Mouse (Mus musculus) forebrain, embryonic 14.5 days (tissue): ENCODE results near the gene Gm29609. TPM values are rescaled to one million over a fixed set of nuclear protein-coding genes. Genes with fewer than 3 reads are reported as not detected.

Source experiments
- ATAC-seq: fragments of 200-750 bp; cut with Nextera tagmentation; 2 replicates; pipeline ENCODE4 v1.8.0; 2017; ENCODE audit warnings: mild to moderate bottlenecking, moderate library complexity
- DNase-seq: peaks from one replicate; pipeline ENCODE4 v3.0.0-alpha.2; 2015; ENCODE audit warnings: low spot score
- H3K27ac ChIP-seq: fragments of 300-500 bp; sonication (generic); 2 replicates; pipeline ENCODE4 v1.5.1; 2014; ENCODE audit warnings: low read depth, mild to moderate bottlenecking, control low read depth, low read length, moderate library complexity
- H3K27me3 ChIP-seq: fragments of 300-500 bp; sonication (generic); replicated peaks from 2 replicates; pipeline ENCODE4 v1.6.1; 2014; ENCODE audit warnings: low read length, control low read depth, mixed read lengths; ENCODE audit not compliant: control insufficient read depth, insufficient read depth
- H3K36me3 ChIP-seq: fragments of 300-500 bp; sonication (generic); 2 replicates; pipeline ENCODE4 v1.6.1; 2014; ENCODE audit warnings: low read length, control low read depth; ENCODE audit not compliant: control insufficient read depth, insufficient read depth
- H3K4me1 ChIP-seq: fragments of 300-500 bp; sonication (generic); 2 replicates; pipeline ENCODE4 v1.6.1; 2014; ENCODE audit warnings: antibody characterized with exemption, low read length, control low read depth; ENCODE audit not compliant: control insufficient read depth, insufficient read depth
- H3K4me2 ChIP-seq: fragments of 300-500 bp; sonication (generic); 2 replicates; pipeline ENCODE4 v1.6.1; 2014; ENCODE audit warnings: mild to moderate bottlenecking, control low read depth, low read length
- H3K4me3 ChIP-seq: fragments of 300-500 bp; sonication (generic); 2 replicates; pipeline ENCODE4 v1.5.1; 2014; ENCODE audit warnings: low read depth, low read length, control low read depth
- H3K9ac ChIP-seq: fragments of 300-500 bp; sonication (generic); 2 replicates; pipeline ENCODE4 v1.6.1; 2014; ENCODE audit warnings: mild to moderate bottlenecking, low read length, control low read depth, moderate library complexity
- H3K9me3 ChIP-seq: fragments of 300-500 bp; sonication (generic); replicated peaks from 2 replicates; pipeline ENCODE4 v1.6.1; 2016; ENCODE audit warnings: low read length, control low read depth, mixed read lengths; ENCODE audit not compliant: control insufficient read depth
- WGBS: fragments of 180-500 bp; shearing (Covaris S2); extraction: QIAGEN DNeasy Blood & Tissue Kit; methylation state at CpG from one replicate; pipeline ENCODE4 v1.1.7; 2014; 5-methylcytosine and 5-hydroxymethylcytosine counted together
- polyA plus RNA-seq: library from polyadenylated mRNA; unstranded; fragments of >200 nt; fragmentation: Nextera tagmentation; extraction: Ambion mirVana; gene quantifications from 2 replicates; pipeline ENCODE4 v1.2.1, GENCODE M21; 2014

Gene Gm29609
- polyA plus RNA-seq, 1 experiment from 2014 or later: 2.0 TPM

GRCm38 (mm10) chr5:31199893-31200292 lies 20.2 kb upstream of the Gm29609 start:
- ATAC-seq (no peak), DNase-seq (no peak)
- no peak overlapping the region for H3K27ac ChIP-seq
- 0 out of 2 replicates have a peak, but pooled peaks cover 3% of the 10 kb centered on the region for H3K9me3 ChIP-seq
- H3K9ac ChIP-seq: no peak overlapping the region
- no peak overlapping the region for H3K4me2 ChIP-seq
- H3K27me3 ChIP-seq: no peaks in the 10 kb centered on the region
- H3K4me3 ChIP-seq: no peak overlapping the region
- peaks cover 83% of the 10 kb centered on the region for H3K36me3 ChIP-seq
- WGBS: 85% methylated on average over 9 of the region's 9 CpGs
- peaks cover 15% of the 10 kb centered on the region for H3K4me1 ChIP-seq

GRCm38 (mm10) chr5:31199321-31199892 lies 19.7 kb upstream of the Gm29609 start:
- Histone ChIP-seq H3K27ac (no peak overlapping the region), H3K4me3 (no peak overlapping the region), H3K9ac (no peak overlapping the region), H3K4me2 (no peak overlapping the region), H3K9me3 (0 out of 2 replicates have a peak, but pooled peaks cover 3% of the 10 kb centered on the region), H3K4me1 (peaks cover 15% of the 10 kb centered on the region), H3K27me3 (no peaks in the 10 kb centered on the region), H3K36me3 (peaks cover 83% of the 10 kb centered on the region)
- no peak for ATAC-seq
- WGBS: 95% methylated on average over 19 of the region's 19 CpGs
- no peak for DNase-seq

GRCm38 (mm10) chr5:31198616-31199320 lies 19.1 kb upstream of the Gm29609 start:
- DNase-seq: no peak
- Histone ChIP-seq H3K9ac (no peak overlapping the region), H3K36me3 (peaks cover 77% of the 10 kb centered on the region), H3K9me3 (0 out of 2 replicates have a peak, but pooled peaks cover 3% of the 10 kb centered on the region), H3K27ac (no peak overlapping the region), H3K4me3 (no peak overlapping the region), H3K27me3 (no peaks in the 10 kb centered on the region), H3K4me2 (no peak overlapping the region), H3K4me1 (peaks cover 19% of the 10 kb centered on the region)
- no peak for ATAC-seq
- WGBS: 75% methylated on average over 5 of the region's 5 CpGs

DNA sequence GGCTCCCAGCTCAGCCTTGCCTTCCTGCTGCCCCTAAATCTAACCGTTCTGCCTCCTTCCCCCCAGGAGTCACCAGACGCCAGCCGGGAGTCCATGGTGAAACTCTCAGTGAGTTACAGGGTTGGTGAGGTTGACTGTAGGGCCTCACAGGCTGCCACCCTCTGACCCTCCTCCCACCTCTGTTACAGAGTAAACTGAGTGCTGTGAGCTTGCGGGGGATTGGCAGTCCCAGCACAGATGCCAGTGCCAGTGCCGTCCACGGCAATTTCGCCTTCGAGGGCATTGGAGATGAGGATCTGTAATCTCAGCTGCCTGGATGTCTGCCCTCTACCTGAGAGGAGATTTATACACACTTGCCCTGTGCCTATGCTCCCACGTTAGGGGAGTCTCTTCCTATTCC lies 18.5 kb upstream of the Gm29609 start:
- Histone ChIP-seq H3K27me3 (no peaks in the 10 kb centered on the region), H3K4me3 (no peak overlapping the region), H3K4me1 (peaks cover 19% of the 10 kb centered on the region), H3K9ac (no peak overlapping the region), H3K27ac (no peak overlapping the region), H3K4me2 (no peak overlapping the region), H3K9me3 (0 out of 2 replicates have a peak, but pooled peaks cover 3% of the 10 kb centered on the region), H3K36me3 (peaks cover 71% of the 10 kb centered on the region)
- no peak for ATAC-seq
- DNase-seq: no peak
- 81% methylated on average over 9 of the region's 9 CpGs for WGBS

DNA sequence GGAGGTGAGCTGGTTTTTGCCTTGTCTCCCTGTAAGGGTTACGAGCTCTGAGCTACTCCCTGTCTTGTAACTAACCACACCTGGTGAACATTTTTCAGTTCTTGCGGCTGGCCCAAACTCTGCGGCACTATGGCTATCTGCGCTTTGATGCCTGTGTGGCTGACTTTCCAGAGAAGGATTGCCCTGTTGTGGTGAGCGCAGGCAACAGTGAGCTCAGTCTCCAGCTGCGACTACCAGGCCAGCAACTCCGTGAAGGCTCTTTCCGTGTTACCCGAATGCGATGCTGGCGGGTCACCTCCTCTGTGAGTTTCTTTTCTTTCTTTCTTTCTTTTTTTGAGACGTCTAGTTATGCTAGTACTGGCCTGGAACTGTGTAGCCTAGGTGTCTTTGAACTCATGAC lies 17.4 kb upstream of the Gm29609 start:
- Histone ChIP-seq H3K27ac (no peak overlapping the region), H3K9ac (no peak overlapping the region), H3K36me3 (peaks cover 64% of the 10 kb centered on the region), H3K27me3 (no peaks in the 10 kb centered on the region), H3K4me1 (peaks cover 17% of the 10 kb centered on the region), H3K4me2 (no peak overlapping the region), H3K9me3 (0 out of 2 replicates have a peak, but pooled peaks cover 3% of the 10 kb centered on the region), H3K4me3 (no peak overlapping the region)
- WGBS: 90% methylated on average over 12 of the region's 12 CpGs
- DNase-seq (no peak), ATAC-seq (no peak)

DNA sequence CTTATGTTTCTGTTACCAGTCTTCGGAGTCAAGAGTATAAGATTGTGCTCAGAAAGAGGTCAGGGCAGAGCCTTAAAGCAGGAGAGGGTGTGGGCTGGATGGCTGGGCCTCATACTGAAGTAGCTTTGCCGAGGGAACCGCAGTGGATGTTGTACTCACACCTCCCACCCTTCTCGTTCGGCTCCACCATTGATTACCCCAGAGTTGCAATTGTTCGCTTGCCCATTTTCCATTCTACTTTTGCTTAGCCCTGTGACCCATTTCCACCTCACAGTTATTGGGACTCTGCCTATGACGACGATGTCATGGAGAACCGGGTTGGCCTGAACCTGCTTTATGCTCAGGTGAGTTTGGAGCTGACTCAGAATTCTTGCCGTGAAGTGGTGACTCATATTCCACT lies 16.5 kb upstream of the Gm29609 start:
- H3K9ac ChIP-seq: no peak overlapping the region
- H3K27me3 ChIP-seq: no peaks in the 10 kb centered on the region
- H3K4me2 ChIP-seq: no peak overlapping the region
- H3K9me3 ChIP-seq: 0 out of 2 replicates have a peak, but pooled peaks cover 3% of the 10 kb centered on the region
- no peak overlapping the region for H3K27ac ChIP-seq
- H3K36me3 ChIP-seq: peaks cover 65% of the 10 kb centered on the region
- ATAC-seq (no peak), DNase-seq (no peak)
- WGBS: 91% methylated on average over 10 of the region's 10 CpGs
- H3K4me1 ChIP-seq: peaks cover 18% of the 10 kb centered on the region
- no peak overlapping the region for H3K4me3 ChIP-seq

- no peak overlapping the region for H3K27ac ChIP-seq
- peaks cover 69% of the 10 kb centered on the region for H3K36me3 ChIP-seq
- ATAC-seq (no peak), DNase-seq (no peak)
- H3K9me3 ChIP-seq: 0 out of 2 replicates have a peak, but pooled peaks cover 3% of the 10 kb centered on the region
- no peak overlapping the region for H3K9ac ChIP-seq
- peaks cover 12% of the 10 kb centered on the region for H3K4me1 ChIP-seq
- 96% methylated on average over 4 of the region's 4 CpGs for WGBS
- no peak overlapping the region for H3K4me3 ChIP-seq
- no peak overlapping the region for H3K4me2 ChIP-seq
- H3K27me3 ChIP-seq: no peaks in the 10 kb centered on the region
Observed at GRCm38 (mm10) chr5:31195671-31196070, 16.0 kb upstream of the Gm29609 start.

DNA sequence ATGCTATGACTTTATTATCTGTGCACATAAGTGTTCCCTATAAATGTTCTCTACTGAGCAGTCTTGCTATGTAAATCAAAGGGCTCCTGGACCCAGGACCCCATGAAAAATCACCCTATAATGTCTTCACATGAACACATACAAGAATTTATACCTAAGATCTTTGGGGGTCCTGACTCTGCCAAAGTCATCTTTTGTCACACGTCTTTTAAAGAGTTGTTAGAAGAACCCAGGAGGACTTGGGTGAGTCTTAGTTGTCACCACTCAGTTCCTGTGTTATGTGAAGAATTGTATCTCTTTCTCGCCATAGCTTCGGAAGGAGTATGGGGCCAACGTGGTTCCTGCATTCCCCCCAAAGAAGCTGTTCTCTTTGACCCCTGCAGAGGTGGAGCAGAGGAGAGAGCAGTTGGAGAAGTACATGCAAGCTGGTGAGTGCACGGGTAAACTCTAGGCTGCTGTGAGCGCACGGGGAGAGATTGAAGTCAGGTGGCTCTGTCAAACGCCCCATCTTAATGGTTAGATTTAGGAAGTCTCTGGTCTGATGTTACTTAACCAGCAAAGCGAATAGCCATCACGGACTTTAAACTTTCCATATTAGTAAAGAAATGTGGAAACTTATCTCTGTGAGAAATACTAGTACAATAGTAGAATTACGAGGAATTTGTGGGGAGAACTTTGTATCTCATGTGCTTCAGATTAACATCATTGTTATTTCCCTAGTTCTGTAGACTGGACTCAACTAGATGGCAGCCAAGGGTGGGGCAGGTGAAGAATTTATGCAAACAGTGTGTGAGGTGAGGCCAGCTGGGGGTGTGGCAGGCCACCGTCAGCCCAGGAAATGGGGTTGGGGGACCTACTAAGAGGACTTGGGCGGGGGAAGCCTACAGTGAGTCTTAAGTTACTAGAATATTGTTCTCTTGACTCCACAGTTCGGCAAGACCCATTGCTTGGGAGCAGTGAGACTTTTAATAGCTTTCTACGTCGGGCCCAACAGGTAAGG lies 15.1 kb upstream of the Gm29609 start:
- Histone ChIP-seq H3K4me2 (no peak overlapping the region), H3K9ac (no peak overlapping the region), H3K27me3 (no peaks in the 10 kb centered on the region), H3K4me3 (no peak overlapping the region; the same call in 1 of the 2 replicates), H3K9me3 (no peaks in the 10 kb centered on the region), H3K27ac (no peak overlapping the region), H3K36me3 (peaks cover 69% of the 10 kb centered on the region), H3K4me1 (peaks cover 10% of the 10 kb centered on the region)
- ATAC-seq: no peak
- WGBS: 94% methylated on average over 16 of the region's 16 CpGs
- no peak for DNase-seq
